Mouse (Mus musculus) ES-CJ7 (cell line): ENCODE results near the gene Vmn2r43.
"Not testable (repeated sequence)": the region's sequence is repeated elsewhere in the genome, so short reads cannot be mapped to it uniquely, and the experiment has no call there.

ENCODE experiments used
- DNase-seq: peaks from one replicate; pipeline ENCODE4 v3.0.0; 2011; ENCODE audit warnings: low read depth, low spot score

Gene Vmn2r43

GRCm38 (mm10) chr7:8260499-8260898, at the start of gene Vmn2r43:
Gene Vmn2r43, minus strand, starts transcription at chr7:8260599.
- not testable (repeated sequence) for DNase-seq

- not testable (repeated sequence) for DNase-seq
These were observed 60.2 kb downstream of the Vmn2r43 start, which contains the start of gene Vmn2r42 for GRCm38 (mm10) chr7:8200220-8200619. Gene Vmn2r42, minus strand, starts transcription at chr7:8200320.
